Mouse (Mus musculus) liver, embryonic 11.5 days (tissue): ENCODE data around the gene Als2cr12. TPM values are rescaled to one million over a fixed set of nuclear protein-coding genes. Genes with fewer than 3 reads are reported as not detected.

Experiments
- ATAC-seq: fragments of 200-750 bp; cut with Nextera tagmentation; replicated peaks from 2 replicates; pipeline ENCODE4 v1.8.0; 2017; ENCODE audit warnings: moderate number of reproducible peaks, mild to moderate bottlenecking, moderate TSS enrichment, moderate library complexity; ENCODE audit not compliant: low FRiP score
- DNase-seq: peaks from one replicate; pipeline ENCODE4 v3.0.0-alpha.2; 2017; ENCODE audit warnings: low spot score
- H3K27ac ChIP-seq: fragments of 300-500 bp; sonication (generic); 2 replicates; pipeline ENCODE4 v1.5.1; 2014; ENCODE audit warnings: mild to moderate bottlenecking, low read depth, low read length, control low read depth
- H3K27me3 ChIP-seq: fragments of 300-500 bp; sonication (generic); replicated peaks from 2 replicates; pipeline ENCODE4 v1.6.1; 2014; ENCODE audit warnings: low read length, mixed read lengths; ENCODE audit not compliant: control insufficient read depth, insufficient read depth
- H3K36me3 ChIP-seq: fragments of 300-500 bp; sonication (generic); 2 replicates; pipeline ENCODE4 v1.6.1; 2014; ENCODE audit warnings: mild to moderate bottlenecking, low read length, moderate library complexity, mixed read lengths; ENCODE audit not compliant: control insufficient read depth, insufficient read depth
- H3K4me1 ChIP-seq: fragments of 300-500 bp; sonication (generic); replicated peaks from 2 replicates; pipeline ENCODE4 v1.6.1; 2014; ENCODE audit warnings: low read length, mixed read lengths; ENCODE audit not compliant: control insufficient read depth, insufficient read depth
- H3K4me2 ChIP-seq: fragments of 300-500 bp; sonication (generic); 2 replicates; pipeline ENCODE4 v1.6.1; 2014; ENCODE audit warnings: mild to moderate bottlenecking, control low read depth, moderate library complexity
- H3K4me3 ChIP-seq: fragments of 300-500 bp; sonication (generic); 2 replicates; pipeline ENCODE4 v1.5.1; 2014; ENCODE audit warnings: low read depth, low read length, control low read depth
- H3K9ac ChIP-seq: fragments of 300-500 bp; sonication (generic); 2 replicates; pipeline ENCODE4 v1.6.1; 2014; ENCODE audit warnings: low read depth, low read length, control low read depth
- H3K9me3 ChIP-seq: fragments of 300-500 bp; sonication (generic); 2 replicates; pipeline ENCODE4 v1.6.1; 2016; ENCODE audit warnings: low read length, inconsistent platforms, mixed read lengths; ENCODE audit not compliant: control insufficient read depth
- WGBS: fragments of 180-500 bp; shearing (Covaris S2); extraction: QIAGEN DNeasy Blood & Tissue Kit; methylation state at CpG from one replicate; pipeline ENCODE4 v1.1.7; 2014; 5-methylcytosine and 5-hydroxymethylcytosine counted together
- polyA plus RNA-seq: library from polyadenylated mRNA; unstranded; fragments of >200 nt; fragmentation: Nextera tagmentation; extraction: Ambion mirVana; gene quantifications from 2 replicates; pipeline ENCODE4 v1.2.1, GENCODE M21; 2014

The Als2cr12 gene
- polyA plus RNA-seq, 1 experiment from 2014 or later, result not detected

GRCm38 (mm10) chr1:58723062-58723808, 27.4 kb upstream of the Als2cr12 start:
- Histone ChIP-seq H3K27ac (peak overlapping the region; percentile 0; the same call in 1 of the 2 replicates), H3K9me3 (no peaks in the 10 kb centered on the region), H3K4me3 (no peak overlapping the region), H3K27me3 (no peaks in the 10 kb centered on the region), H3K9ac (no peak overlapping the region), H3K4me1 (peaks cover 11% of the 10 kb centered on the region), H3K4me2 (no peak overlapping the region), H3K36me3 (peaks cover 11% of the 10 kb centered on the region; the same call in 1 of the 2 replicates)
- 71% methylated on average over 7 of the region's 7 CpGs for WGBS
- no peak for ATAC-seq
- DNase-seq, result no peak

DNA sequence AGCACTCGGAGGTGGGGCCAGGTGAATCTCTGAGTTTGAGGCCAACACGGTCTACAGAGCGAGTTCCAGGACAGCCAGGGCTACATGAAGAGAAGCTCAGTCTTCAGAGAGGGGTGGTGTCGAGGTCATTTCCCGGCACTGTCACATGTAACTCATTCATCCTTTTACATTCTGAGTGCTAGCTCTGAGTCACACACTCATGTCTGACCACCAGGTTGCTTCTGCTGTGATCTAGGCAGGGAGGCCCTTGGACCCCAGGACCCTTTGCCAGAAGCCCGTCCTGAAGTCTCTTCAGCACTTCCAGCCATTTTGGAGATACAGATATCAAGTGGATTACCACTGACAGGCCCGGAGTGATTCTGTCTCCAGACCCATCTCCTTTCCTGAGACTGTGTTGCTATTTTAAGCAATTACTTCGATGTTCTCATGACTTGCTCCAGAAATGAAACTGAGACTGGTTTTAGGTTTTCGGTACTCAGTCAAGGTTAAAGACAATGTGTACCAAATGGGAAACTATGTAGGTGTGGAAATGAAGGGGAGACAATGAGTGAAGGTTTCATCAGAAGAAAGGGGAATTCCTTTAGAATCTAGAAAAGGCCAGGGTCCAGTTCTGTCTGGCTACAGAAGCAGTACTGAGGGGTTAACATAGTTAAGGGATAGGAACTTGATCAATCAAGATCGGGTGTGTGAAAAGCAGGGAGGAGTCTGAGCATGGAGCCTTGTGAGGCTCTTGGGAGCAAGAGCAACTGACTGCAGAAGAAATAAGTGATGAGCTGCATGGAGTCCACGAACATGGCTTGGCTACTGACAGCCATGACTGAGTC, 26.5 kb upstream of the Als2cr12 start:
- H3K36me3 ChIP-seq, result peaks cover 5% of the 10 kb centered on the region; the same call in 1 of the 2 replicates
- H3K9me3 ChIP-seq, result no peaks in the 10 kb centered on the region
- ATAC-seq (no peak), DNase-seq (no peak)
- H3K4me2 ChIP-seq, result no peak overlapping the region
- H3K27ac ChIP-seq, result no peak overlapping the region
- H3K4me1 ChIP-seq, result peaks cover 11% of the 10 kb centered on the region
- 78% methylated on average over 11 of the region's 11 CpGs for WGBS
- H3K9ac ChIP-seq, result no peak overlapping the region
- H3K4me3 ChIP-seq, result no peak overlapping the region
- H3K27me3 ChIP-seq, result no peaks in the 10 kb centered on the region

GRCm38 (mm10) chr1:58720988-58721387, 25.2 kb upstream of the Als2cr12 start:
- ATAC-seq (no peak), DNase-seq (no peak)
- no peaks in the 10 kb centered on the region for H3K9me3 ChIP-seq
- H3K27ac ChIP-seq, result no peak overlapping the region
- 58% methylated on average over 4 of the region's 4 CpGs for WGBS
- H3K4me2 ChIP-seq, result peak overlapping the region; percentile 25; the same call in 1 of the 2 replicates
- no peak overlapping the region for H3K4me3 ChIP-seq
- peaks cover 16% of the 10 kb centered on the region for H3K4me1 ChIP-seq
- 0 out of 2 replicates have a peak, but pooled peaks cover 3% of the 10 kb centered on the region for H3K36me3 ChIP-seq
- H3K9ac ChIP-seq, result no peak overlapping the region
- no peaks in the 10 kb centered on the region for H3K27me3 ChIP-seq

- no peak for DNase-seq
- Histone ChIP-seq H3K36me3 (0 out of 2 replicates have a peak, but pooled peaks cover 8% of the 10 kb centered on the region), H3K27ac (no peak overlapping the region), H3K4me2 (no peak overlapping the region; the same call in 1 of the 2 replicates), H3K9me3 (no peaks in the 10 kb centered on the region), H3K4me1 (peaks cover 22% of the 10 kb centered on the region), H3K27me3 (no peaks in the 10 kb centered on the region), H3K9ac (no peak overlapping the region), H3K4me3 (no peak overlapping the region)
- 70% methylated on average over 8 of the region's 8 CpGs for WGBS
- ATAC-seq, result no peak
Measured at GRCm38 (mm10) chr1:58720090-58720489, 24.3 kb upstream of the Als2cr12 start.

DNA sequence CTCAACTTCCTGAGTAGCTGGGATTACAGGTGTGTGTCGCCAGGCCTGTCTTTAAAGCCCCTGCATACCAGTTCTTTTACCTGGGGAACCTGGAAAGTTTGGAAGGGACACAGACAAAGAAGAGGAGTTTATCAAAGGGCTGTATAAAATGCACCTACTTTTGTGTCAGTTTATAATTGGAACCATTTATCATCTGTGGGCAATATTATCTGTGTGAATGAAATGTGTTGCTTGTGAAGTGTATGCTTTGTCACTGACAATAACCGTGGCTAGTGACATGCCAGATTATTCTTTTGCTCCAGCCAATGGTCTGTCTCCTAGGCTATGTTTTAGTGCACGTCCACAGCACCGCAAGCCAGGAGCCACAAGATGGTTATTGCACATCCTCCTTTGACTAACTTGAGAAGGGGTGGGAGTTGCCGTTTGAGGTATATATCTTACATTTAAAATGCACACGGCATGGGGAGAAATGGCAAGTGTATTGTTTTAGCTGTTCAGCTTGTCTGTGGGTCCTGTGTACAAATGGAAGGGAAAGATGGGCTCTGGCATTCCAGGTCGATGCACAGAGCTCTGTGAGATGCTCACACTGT, 23.7 kb upstream of the Als2cr12 start:
- H3K4me2 ChIP-seq, result no peak overlapping the region
- H3K4me1 ChIP-seq, result peaks cover 22% of the 10 kb centered on the region
- 0 out of 2 replicates have a peak, but pooled peaks cover 8% of the 10 kb centered on the region for H3K36me3 ChIP-seq
- 76% methylated on average over 7 of the region's 7 CpGs for WGBS
- DNase-seq (no peak), ATAC-seq (no peak)
- no peak overlapping the region for H3K4me3 ChIP-seq
- H3K27me3 ChIP-seq, result no peaks in the 10 kb centered on the region
- no peaks in the 10 kb centered on the region for H3K9me3 ChIP-seq
- no peak overlapping the region for H3K9ac ChIP-seq
- H3K27ac ChIP-seq, result no peak overlapping the region

DNA sequence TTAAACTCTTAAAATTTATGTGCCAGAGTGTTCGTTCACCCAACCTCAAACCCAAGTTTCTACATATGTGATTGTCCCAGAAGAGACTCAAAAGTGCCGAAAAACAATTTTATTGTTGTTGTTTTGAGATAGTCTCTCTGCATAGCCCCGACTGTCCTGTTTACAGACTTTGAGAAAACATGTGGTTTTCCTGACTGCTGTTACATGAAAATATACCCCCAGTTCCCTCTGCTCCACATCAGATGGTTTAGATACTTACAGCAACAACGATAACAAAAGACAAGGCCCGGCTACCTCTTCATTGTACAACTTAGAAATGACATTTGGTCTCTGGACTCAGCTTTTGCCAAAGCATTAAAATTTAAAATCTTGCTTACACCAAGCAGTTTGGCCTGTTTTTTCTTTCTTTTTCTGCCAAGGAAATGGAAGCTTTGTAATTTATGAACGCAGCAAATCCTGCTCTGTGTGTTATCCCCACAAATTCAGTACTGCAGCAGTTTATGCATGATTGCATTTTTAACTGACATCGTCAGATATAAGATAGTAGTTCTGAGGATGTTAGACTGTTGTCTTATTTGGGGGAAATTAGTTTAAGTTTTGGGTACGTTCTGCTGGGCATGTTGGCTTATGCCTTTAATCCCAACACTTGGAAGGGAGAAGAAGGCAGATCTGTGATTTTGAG, 21.9 kb upstream of the Als2cr12 start:
- Histone ChIP-seq H3K4me3 (no peak overlapping the region), H3K4me1 (peaks cover 25% of the 10 kb centered on the region), H3K27ac (no peak overlapping the region), H3K4me2 (no peak overlapping the region), H3K27me3 (no peaks in the 10 kb centered on the region), H3K9ac (no peak overlapping the region), H3K36me3 (0 out of 2 replicates have a peak, but pooled peaks cover 8% of the 10 kb centered on the region), H3K9me3 (no peaks in the 10 kb centered on the region)
- 84% methylated on average over 8 of the region's 8 CpGs for WGBS
- ATAC-seq, result no peak
- DNase-seq, result no peak

- peak overlapping the region; percentile 79; the same call in 1 of the 2 replicates for H3K27ac ChIP-seq
- no peaks in the 10 kb centered on the region for H3K27me3 ChIP-seq
- WGBS, result 90% methylated on average over 4 of the region's 4 CpGs
- H3K36me3 ChIP-seq, result 0 out of 2 replicates have a peak, but pooled peaks cover 6% of the 10 kb centered on the region
- DNase-seq, result no peak
- no peak overlapping the region for H3K4me2 ChIP-seq
- H3K4me1 ChIP-seq, result peaks cover 28% of the 10 kb centered on the region
- H3K4me3 ChIP-seq, result no peak overlapping the region
- no peaks in the 10 kb centered on the region for H3K9me3 ChIP-seq
- H3K9ac ChIP-seq, result no peak overlapping the region
- ATAC-seq, result no peak
Measured at GRCm38 (mm10) chr1:58716883-58717220, 21.1 kb upstream of the Als2cr12 start.
